Mouse (Mus musculus) heart, adult 2 months (tissue): ENCODE results near the gene Cep68. TPM values are rescaled to one million over a fixed set of nuclear protein-coding genes. Genes with fewer than 3 reads are reported as not detected.

Experiments
- DNase-seq, 2 experiments: peaks; one replicate each; pipeline ENCODE4 v3.0.0; 2021
- H3K27ac ChIP-seq: fragments of 200-600 bp; 2 replicates; pipeline ENCODE4 v1.8.1; 2022
- H3K27me3 ChIP-seq: fragments of 200-500 bp; 2 replicates; pipeline ENCODE4 v1.6.1; 2012; ENCODE audit warnings: mild to moderate bottlenecking, low read length, inconsistent platforms, mixed read lengths; ENCODE audit not compliant: control insufficient read depth, insufficient read depth
- H3K36me3 ChIP-seq: fragments of 200-500 bp; 2 replicates; pipeline ENCODE4 v1.6.1; 2012; ENCODE audit warnings: low read length, inconsistent platforms; ENCODE audit not compliant: control insufficient read depth, insufficient read depth
- H3K4me1 ChIP-seq: fragments of 200-500 bp; 2 replicates; pipeline ENCODE4 v1.6.1; 2011; ENCODE audit warnings: low read length; ENCODE audit not compliant: control insufficient read depth, insufficient read depth
- H3K4me3 ChIP-seq: fragments of 200-600 bp; 2 replicates; pipeline ENCODE4 v1.8.1; 2022
- H3K79me2 ChIP-seq: fragments of 200-500 bp; replicated peaks from 2 replicates; pipeline ENCODE4 v1.6.1; 2012; ENCODE audit warnings: mild to moderate bottlenecking, inconsistent platforms, low read length, moderate library complexity, mixed read lengths; ENCODE audit not compliant: control insufficient read depth, insufficient read depth
- H3K9ac ChIP-seq: fragments of 200-500 bp; 2 replicates; pipeline ENCODE4 v1.6.1; 2012; ENCODE audit warnings: low read depth, mild to moderate bottlenecking, control low read depth, inconsistent platforms, low read length, mixed read lengths
- CTCF ChIP-seq: fragments of 200-600 bp; IDR thresholded peaks from 2 replicates; pipeline ENCODE4 v1.8.1; 2022; ENCODE audit warnings: antibody characterized with exemption, mild to moderate bottlenecking, moderate library complexity
- EP300 ChIP-seq: fragments of 200-500 bp; IDR thresholded peaks from 2 replicates; pipeline ENCODE4 v1.6.1; 2011; ENCODE audit warnings: low read depth, low read length, control low read depth; ENCODE audit not compliant: insufficient read depth
- POLR2A ChIP-seq: fragments of 200-500 bp; IDR thresholded peaks from 2 replicates; pipeline ENCODE4 v1.6.1; 2011; ENCODE audit warnings: mild to moderate bottlenecking, low read depth, low read length, control low read depth; ENCODE audit not compliant: insufficient read depth
- WGBS: fragments of 180-500 bp; shearing (Covaris S2); methylation state at CpG from one replicate; pipeline ENCODE4 v1.1.7; 2018; 5-methylcytosine and 5-hydroxymethylcytosine counted together
- intact Hi-C: fragments of 180-260 bp; cut with DNase I; formaldehyde crosslinking; loops from one replicate; pipeline ENCODE4 v1.15.1; 2025
- polyA plus RNA-seq: library from polyadenylated mRNA; depleted of rRNA; stranded (reverse); fragments of >200 nt; gene quantifications from 2 replicates; pipeline ENCODE4 v1.2.3, GENCODE M21; 2012
- total RNA-seq, 2 experiments: library from RNA; stranded (reverse); gene quantifications; 2 replicates each; pipeline ENCODE4 v1.2.3; 2021

The Cep68 gene
- total and polyA plus RNA-seq, 3 experiments, result 20.1 to 49.3 (median 43.1) TPM

DNA sequence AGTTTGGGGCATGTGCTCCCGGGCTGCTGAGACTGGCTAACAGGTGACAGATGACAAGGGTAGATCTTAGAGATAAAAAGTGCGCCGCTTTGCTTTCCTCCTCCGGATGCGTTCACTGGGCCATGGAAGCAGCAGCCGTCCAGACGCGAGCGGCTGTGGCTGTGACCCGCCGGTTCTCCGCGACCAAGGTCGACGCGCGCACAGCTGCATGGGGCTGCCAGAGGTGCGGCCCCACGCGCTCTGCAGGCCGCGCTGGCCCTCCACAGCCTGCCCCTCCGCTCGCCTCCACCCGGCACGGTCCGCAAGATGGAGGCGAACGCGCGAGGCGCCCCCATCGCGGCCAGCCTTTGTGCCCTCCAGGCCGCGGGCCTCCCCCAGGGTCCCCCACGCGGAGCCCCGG, 389 bp downstream of the Cep68 start:
- intact Hi-C loops, result loop anchor here (2.0 to 5.0 kb wide), 2 partner anchors 48 to 117 kb away; partner anchors contain the start of gene Rab1a
- no peak for DNase-seq

DNA sequence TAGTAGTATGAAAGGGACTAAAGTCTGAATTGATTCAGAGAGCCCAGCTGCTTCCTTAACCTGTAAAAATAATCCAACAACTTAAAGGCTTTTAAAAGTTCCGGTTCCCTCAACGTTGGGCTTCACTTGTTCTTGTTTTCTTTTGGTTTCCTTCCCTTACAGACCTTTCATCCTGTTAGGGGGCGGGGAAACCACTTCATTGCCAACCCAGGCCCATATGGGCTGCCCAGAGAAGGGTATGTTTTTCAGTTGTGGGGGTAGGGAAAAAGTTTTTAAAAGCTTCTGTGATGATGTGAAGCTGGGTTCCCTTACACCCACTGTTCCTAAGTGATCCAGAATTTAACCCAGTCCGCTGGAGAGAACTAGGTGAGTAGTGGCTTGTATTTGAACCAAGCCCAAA, 952 bp downstream of the Cep68 start:
- peak overlapping the region; percentile 98 for H3K27ac ChIP-seq
- intact Hi-C loops, result loop anchor here (2.0 to 5.0 kb wide), 2 partner anchors 47 to 116 kb away; partner anchors contain the start of gene Rab1a
- peaks cover 8% of the 10 kb centered on the region for H3K79me2 ChIP-seq
- peaks cover 4% of the 10 kb centered on the region for H3K36me3 ChIP-seq
- no peaks in the 10 kb centered on the region for H3K27me3 ChIP-seq
- peaks cover 20% of the 10 kb centered on the region for H3K4me1 ChIP-seq
- TF ChIP-seq EP300 (no peak), CTCF (no peak)
- 0 out of 2 replicates have a peak overlapping the region, but pooled peaks have one; percentile 41 for H3K9ac ChIP-seq
- WGBS, result 9% methylated on average over 4 of the region's 4 CpGs
- peak overlapping the region; percentile 99 for H3K4me3 ChIP-seq
- no peak for DNase-seq

More for the DNA sequence above, 389 bp downstream of the Cep68 start:
- Histone ChIP-seq H3K4me1 (peaks cover 17% of the 10 kb centered on the region), H3K79me2 (peaks cover 8% of the 10 kb centered on the region), H3K36me3 (peaks cover 2% of the 10 kb centered on the region), H3K27ac (peak overlapping the region; percentile 98), H3K27me3 (no peaks in the 10 kb centered on the region), H3K4me3 (peak overlapping the region; percentile 99), H3K9ac (peak overlapping the region; percentile 98)
- WGBS, result under 1% methylated on average over 39 of the region's 39 CpGs
- TF ChIP-seq EP300, result no peak
- TF ChIP-seq POLR2A, result no peak
- no peak for TF ChIP-seq CTCF

DNA sequence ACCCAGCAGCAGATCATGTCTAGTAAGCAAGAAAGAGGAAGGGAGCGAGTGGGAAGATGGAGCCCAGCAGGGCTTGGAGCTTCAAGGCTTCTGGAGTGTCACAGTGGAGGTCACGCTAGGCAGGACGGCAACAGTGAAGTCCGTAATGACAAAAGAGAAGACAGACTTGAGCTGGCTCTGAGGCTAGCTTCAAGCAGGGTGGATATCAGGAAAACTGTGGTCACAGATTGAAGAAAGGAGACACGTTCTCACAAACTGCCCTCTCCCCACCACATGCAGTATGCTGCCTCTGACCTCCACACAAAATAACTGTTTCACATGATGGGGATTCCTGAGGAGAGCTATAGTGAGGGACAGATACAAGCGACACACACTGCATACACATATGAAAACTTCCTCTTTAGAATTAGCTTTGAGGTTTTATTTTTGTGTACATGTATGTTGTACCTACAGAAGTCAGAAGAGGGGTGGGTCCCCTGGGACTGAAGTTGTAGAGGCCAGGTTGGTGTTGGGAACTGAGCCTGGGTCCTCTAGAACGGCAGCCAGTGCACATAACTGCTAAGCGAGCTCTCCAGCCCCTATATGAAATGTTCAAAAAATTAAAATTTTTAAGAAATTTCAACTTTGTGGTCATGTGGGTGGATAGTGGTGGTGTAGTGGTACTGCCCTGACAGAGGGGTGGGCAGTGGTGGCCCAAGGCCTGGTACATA, 1.9 kb downstream of the Cep68 start:
- DNase-seq, result no peak
- Histone ChIP-seq H3K79me2 (peaks cover 8% of the 10 kb centered on the region), H3K4me1 (peaks cover 24% of the 10 kb centered on the region), H3K27me3 (no peaks in the 10 kb centered on the region), H3K4me3 (no peak overlapping the region), H3K9ac (no peak overlapping the region), H3K36me3 (peaks cover 4% of the 10 kb centered on the region), H3K27ac (no peak overlapping the region; the same call in 1 of the 2 replicates)
- TF ChIP-seq CTCF (no peak), EP300 (no peak), POLR2A (no peak)
- intact Hi-C loops, result loop anchor here (5.0 kb wide), 1 partner anchor 115 kb away; no protein-coding TSS in a partner anchor
- WGBS, result 64% methylated on average over 8 of the region's 8 CpGs

DNA sequence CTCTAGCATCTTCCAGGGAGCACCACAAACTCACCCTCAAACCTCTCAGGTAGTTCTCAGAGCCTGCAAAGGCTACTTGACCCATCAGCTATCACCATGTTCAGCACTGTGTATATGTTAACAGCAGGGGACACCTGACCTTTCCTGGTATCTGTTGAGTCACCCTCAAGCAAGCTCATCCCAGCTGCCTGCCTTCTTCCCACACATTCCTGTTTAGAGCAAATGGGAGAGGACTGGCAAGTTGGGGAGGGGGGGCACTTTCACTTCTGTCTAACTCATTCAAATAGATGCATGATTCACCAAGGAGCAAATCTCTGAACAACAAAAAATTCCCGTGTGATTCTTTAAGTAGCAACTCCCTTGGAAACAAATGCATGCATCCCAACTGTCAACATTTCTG, 2.6 kb downstream of the Cep68 start:
- 24% methylated on average over 1 of the region's 1 CpGs for WGBS
- intact Hi-C loops, result loop anchor here (5.0 kb wide), 1 partner anchor 114 kb away; no protein-coding TSS in a partner anchor
- H3K9ac ChIP-seq, result no peak overlapping the region
- H3K79me2 ChIP-seq, result peaks cover 8% of the 10 kb centered on the region
- H3K27ac ChIP-seq, result no peak overlapping the region
- H3K27me3 ChIP-seq, result no peaks in the 10 kb centered on the region
- no peak overlapping the region for H3K4me3 ChIP-seq
- TF ChIP-seq EP300, result no peak
- TF ChIP-seq POLR2A, result no peak
- no peak for TF ChIP-seq CTCF
- peaks cover 4% of the 10 kb centered on the region for H3K36me3 ChIP-seq
- H3K4me1 ChIP-seq, result peaks cover 24% of the 10 kb centered on the region
- no peak for DNase-seq

DNA sequence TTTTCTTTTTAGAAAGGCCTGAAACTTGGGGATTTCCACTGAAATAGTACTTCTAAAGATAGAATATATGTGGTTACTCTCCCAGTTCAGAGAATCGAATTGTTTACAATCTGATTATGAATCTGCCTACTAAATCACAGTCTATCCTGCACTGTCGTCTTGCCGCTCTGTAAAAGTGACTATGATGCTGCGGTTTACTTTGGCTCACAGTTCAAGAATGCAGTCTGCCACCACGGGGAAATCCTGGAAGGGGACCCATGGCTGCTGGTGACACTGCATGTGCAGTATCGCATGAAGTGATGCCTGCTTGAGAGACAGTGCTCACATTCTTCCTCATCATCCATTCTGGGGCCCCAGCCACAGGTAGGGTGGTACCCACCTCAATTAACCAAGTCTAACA, 3.9 kb downstream of the Cep68 start:
- Histone ChIP-seq H3K4me3 (no peak overlapping the region), H3K4me1 (peaks cover 25% of the 10 kb centered on the region), H3K27me3 (no peaks in the 10 kb centered on the region), H3K27ac (no peak overlapping the region), H3K36me3 (peaks cover 4% of the 10 kb centered on the region), H3K9ac (no peak overlapping the region), H3K79me2 (peaks cover 8% of the 10 kb centered on the region)
- TF ChIP-seq CTCF (no peak), POLR2A (no peak), EP300 (no peak)
- intact Hi-C loops, result loop anchor here (5.0 kb wide), 1 partner anchor 113 kb away; no protein-coding TSS in a partner anchor
- no peak for DNase-seq
- 55% methylated on average over 6 of the region's 6 CpGs for WGBS
